Mouse (Mus musculus) hindbrain, embryonic 13.5 days (tissue): ENCODE results near the gene Rgl2. TPM values are rescaled to one million over a fixed set of nuclear protein-coding genes. Genes with fewer than 3 reads are reported as not detected.
"Not testable (repeated sequence)": the region's sequence is repeated elsewhere in the genome, so short reads cannot be mapped to it uniquely, and the experiment has no call there.

Source experiments
- ATAC-seq: fragments of 200-750 bp; cut with Nextera tagmentation; 2 replicates; pipeline ENCODE4 v1.8.0; 2017; ENCODE audit warnings: moderate TSS enrichment; ENCODE audit not compliant: low FRiP score
- H3K27ac ChIP-seq: fragments of 300-500 bp; sonication (generic); 2 replicates; pipeline ENCODE4 v1.5.1; 2015; ENCODE audit warnings: inconsistent platforms, mild to moderate bottlenecking, moderate library complexity
- H3K27me3 ChIP-seq: fragments of 300-500 bp; sonication (generic); 2 replicates; pipeline ENCODE4 v1.6.1; 2015; ENCODE audit warnings: mild to moderate bottlenecking, inconsistent platforms
- H3K36me3 ChIP-seq: fragments of 300-500 bp; sonication (generic); 2 replicates; pipeline ENCODE4 v1.6.1; 2015; ENCODE audit warnings: mild to moderate bottlenecking, inconsistent platforms
- H3K4me1 ChIP-seq: fragments of 300-500 bp; sonication (generic); replicated peaks from 2 replicates; pipeline ENCODE4 v1.6.1; 2015; ENCODE audit warnings: inconsistent platforms
- H3K4me2 ChIP-seq: fragments of 300-500 bp; sonication (generic); 2 replicates; pipeline ENCODE4 v1.6.1; 2015; ENCODE audit warnings: inconsistent platforms, mild to moderate bottlenecking, moderate library complexity
- H3K4me3 ChIP-seq: fragments of 300-500 bp; sonication (generic); 2 replicates; pipeline ENCODE4 v1.5.1; 2015; ENCODE audit warnings: mild to moderate bottlenecking, inconsistent platforms
- H3K9ac ChIP-seq: fragments of 300-500 bp; sonication (generic); 2 replicates; pipeline ENCODE4 v1.6.1; 2015; ENCODE audit warnings: mild to moderate bottlenecking, inconsistent platforms
- H3K9me3 ChIP-seq: fragments of 300-500 bp; sonication (generic); 2 replicates; pipeline ENCODE4 v1.6.1; 2016; ENCODE audit warnings: inconsistent platforms
- WGBS: fragments of 180-500 bp; shearing (Covaris S2); methylation state at CpG from one replicate; pipeline ENCODE4 v1.1.7; 2015; 5-methylcytosine and 5-hydroxymethylcytosine counted together
- microRNA-seq: library from miRNA; unstranded; fragments of <30 nt; microRNA quantifications from one replicate; pipeline ENCODE4, GENCODE M21; 2016
- polyA plus RNA-seq: library from polyadenylated mRNA; unstranded; fragments of >200 nt; fragmentation: Nextera tagmentation; extraction: Ambion mirVana; gene quantifications from 2 replicates; pipeline ENCODE4 v1.2.1, GENCODE M21; 2015

Gene Rgl2
- polyA plus RNA-seq, 1 experiment from 2014 or later: 56.7 TPM

GRCm38 (mm10) chr17:33973572-33973971, 44.2 kb downstream of the Rgl2 start:
- Histone ChIP-seq H3K9me3 (no peaks in the 10 kb centered on the region), H3K27ac (no peak overlapping the region), H3K4me2 (no peak overlapping the region), H3K36me3 (no peaks in the 10 kb centered on the region), H3K4me1 (peaks cover 14% of the 10 kb centered on the region), H3K27me3 (peaks cover 76% of the 10 kb centered on the region), H3K9ac (no peak overlapping the region), H3K4me3 (no peak overlapping the region)
- no peak for ATAC-seq
- 67% methylated on average over 3 of the region's 3 CpGs for WGBS

DNA sequence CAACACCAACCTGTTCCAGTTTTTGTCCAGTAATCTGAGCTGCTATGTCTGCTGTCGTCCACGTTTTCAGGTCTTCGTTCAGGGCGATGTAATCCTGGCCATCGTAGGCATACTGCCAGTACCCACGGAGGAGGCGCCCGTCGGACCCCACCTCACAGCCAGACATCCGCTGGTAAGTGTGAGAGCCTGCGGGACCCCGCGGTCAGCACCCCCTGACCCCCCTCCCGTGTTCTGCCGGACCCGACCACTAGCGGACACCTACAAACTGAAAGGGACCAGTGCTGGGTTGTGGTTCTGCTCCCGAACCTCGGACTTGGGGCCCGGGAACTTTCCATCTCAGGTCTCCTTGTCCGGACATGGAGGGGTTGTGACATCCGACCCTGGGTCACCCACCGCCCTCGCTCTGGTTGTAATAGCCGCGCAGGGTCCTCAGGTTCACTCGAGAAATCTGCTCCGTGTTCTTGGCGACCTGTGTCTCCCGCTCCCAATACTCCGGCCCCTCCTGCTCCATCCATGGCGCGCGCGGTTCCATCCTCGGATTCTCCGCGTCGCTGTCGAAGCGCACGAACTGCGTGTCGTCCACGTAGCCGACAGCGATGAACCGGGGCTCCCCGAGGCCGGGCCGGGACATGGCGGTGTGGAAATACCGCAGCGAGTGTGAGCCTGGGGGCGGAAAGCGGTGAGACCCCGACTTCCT, 48.7 kb downstream of the Rgl2 start:
- H3K4me1 ChIP-seq: peaks cover 28% of the 10 kb centered on the region
- no peak for ATAC-seq

GRCm38 (mm10) chr17:33978631-33979031, 49.3 kb downstream of the Rgl2 start:
- under 1% methylated on average over 17 of the region's 17 CpGs for WGBS
- Histone ChIP-seq H3K27me3 (peaks cover 68% of the 10 kb centered on the region), H3K9ac (peak overlapping the region; percentile 67)

More for the DNA sequence above, 48.7 kb downstream of the Rgl2 start:
- Histone ChIP-seq H3K4me3 (peak overlapping the region; percentile 38), H3K36me3 (no peaks in the 10 kb centered on the region), H3K27ac (no peak overlapping the region), H3K9me3 (no peaks in the 10 kb centered on the region), H3K4me2 (peak overlapping the region; percentile 61), H3K27me3 (peaks cover 74% of the 10 kb centered on the region), H3K9ac (peak overlapping the region; percentile 67)
- WGBS: 3% methylated on average over 57 of the region's 57 CpGs

GRCm38 (mm10) chr17:33979512-33980050, 50.2 kb downstream of the Rgl2 start:
- Histone ChIP-seq H3K27ac (no peak overlapping the region), H3K36me3 (no peaks in the 10 kb centered on the region), H3K4me1 (peaks cover 28% of the 10 kb centered on the region), H3K27me3 (peaks cover 60% of the 10 kb centered on the region), H3K4me2 (no peak overlapping the region), H3K9ac (no peak overlapping the region), H3K9me3 (no peaks in the 10 kb centered on the region), H3K4me3 (no peak overlapping the region)
- 80% methylated on average over 6 of the region's 6 CpGs for WGBS
- ATAC-seq: no peak

More at GRCm38 (mm10) chr17:33978631-33979031, 49.3 kb downstream of the Rgl2 start:
- Histone ChIP-seq H3K27ac (no peak overlapping the region), H3K4me2 (peak overlapping the region; percentile 61), H3K4me3 (peak overlapping the region; percentile 38), H3K4me1 (peaks cover 28% of the 10 kb centered on the region), H3K36me3 (no peaks in the 10 kb centered on the region), H3K9me3 (no peaks in the 10 kb centered on the region)
- no peak for ATAC-seq

DNA sequence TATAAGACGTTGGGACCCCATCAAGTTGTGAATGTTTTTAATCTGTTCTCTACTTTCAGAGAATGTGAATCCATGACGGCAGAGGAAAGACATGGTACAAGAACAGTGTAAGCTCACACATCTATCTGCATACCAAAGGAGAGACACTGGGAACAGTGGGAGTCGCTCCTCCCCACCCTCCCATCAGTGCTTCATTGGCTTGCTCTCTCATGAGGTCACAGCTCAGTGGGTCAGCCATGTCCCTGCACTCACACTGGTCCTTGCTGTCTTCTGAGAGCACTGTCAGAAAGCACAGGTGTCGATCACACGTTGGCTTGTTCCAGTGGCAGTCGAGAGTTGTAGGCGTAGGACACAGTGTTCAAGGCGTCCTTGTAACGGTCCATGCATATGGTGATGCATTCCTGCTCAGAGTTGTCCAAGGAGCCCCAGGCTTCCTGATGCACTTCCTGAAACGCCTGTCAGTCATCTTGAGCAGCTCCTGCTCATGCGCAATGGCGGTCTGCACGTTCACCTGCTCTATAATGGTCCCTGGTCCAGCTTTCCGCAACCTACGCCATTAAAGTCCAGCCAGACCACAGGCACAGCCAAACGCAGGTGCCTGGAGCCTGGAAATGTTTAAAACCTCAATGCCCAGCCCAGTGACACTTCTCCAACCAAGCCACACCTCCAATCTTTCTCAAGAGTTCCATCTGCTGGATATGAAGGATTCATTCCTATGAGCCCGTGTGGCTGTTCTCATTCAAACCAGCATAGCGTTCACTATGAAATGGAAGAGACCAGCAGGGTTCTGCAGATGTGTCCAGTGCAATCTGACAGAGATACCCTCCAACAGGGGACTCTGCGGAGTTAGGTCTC, 51.1 kb downstream of the Rgl2 start:
- H3K4me1 ChIP-seq: peaks cover 28% of the 10 kb centered on the region
- H3K9ac ChIP-seq: 0 out of 2 replicates have a peak overlapping the region, but pooled peaks have one; percentile 43
- no peaks in the 10 kb centered on the region for H3K9me3 ChIP-seq
- H3K27me3 ChIP-seq: peaks cover 52% of the 10 kb centered on the region
- H3K4me2 ChIP-seq: peak overlapping the region; percentile 58; the same call in 1 of the 2 replicates
- no peak overlapping the region for H3K4me3 ChIP-seq
- peak overlapping the region; percentile 69 for H3K27ac ChIP-seq
- peak; percentile 8; the same call in 1 of the 2 replicates for ATAC-seq
- no peaks in the 10 kb centered on the region for H3K36me3 ChIP-seq
- 77% methylated on average over 19 of the region's 19 CpGs for WGBS

DNA sequence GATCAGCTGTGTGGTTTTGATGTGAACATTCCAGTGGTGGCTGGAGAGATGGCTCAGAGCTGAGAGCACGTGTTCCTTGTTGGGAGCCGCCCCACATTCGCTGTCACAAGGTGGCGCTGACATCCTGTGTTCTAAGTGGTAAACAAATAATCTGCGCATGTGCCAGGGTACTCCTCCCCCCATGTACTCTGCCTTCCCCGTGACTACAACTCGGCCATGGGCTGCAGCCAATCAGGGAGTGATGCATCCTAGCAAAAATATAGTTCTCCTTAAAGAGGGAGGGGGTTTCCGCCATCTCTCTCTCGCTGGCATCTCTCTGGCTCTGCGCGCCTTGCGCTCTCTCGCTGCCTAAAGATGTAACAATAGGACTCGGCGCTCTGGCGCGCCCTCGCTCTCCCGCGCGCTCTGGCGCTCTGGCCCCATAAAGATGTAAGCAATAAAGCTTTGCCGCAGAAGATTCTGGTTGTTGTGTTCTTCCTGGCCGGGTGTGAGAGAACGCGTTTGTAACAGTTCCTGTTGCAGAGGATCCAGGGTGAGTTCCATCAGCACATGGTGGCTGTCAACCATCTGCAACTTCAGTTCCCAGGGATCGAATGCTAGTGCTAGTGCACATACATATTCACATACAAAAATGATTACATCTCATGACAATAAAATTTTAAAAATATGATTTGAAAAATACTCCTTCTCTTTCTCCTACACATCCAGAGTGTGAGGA, 52.0 kb downstream of the Rgl2 start:
- not testable (repeated sequence) for H3K9me3 ChIP-seq, H3K36me3 ChIP-seq
- H3K4me3 ChIP-seq: peak overlapping the region; percentile 52
- peak overlapping the region; percentile 93 for H3K27ac ChIP-seq
- peaks cover 43% of the 10 kb centered on the region for H3K27me3 ChIP-seq
- peak overlapping the region; percentile 71 for H3K9ac ChIP-seq
- peaks cover 28% of the 10 kb centered on the region for H3K4me1 ChIP-seq
- H3K4me2 ChIP-seq: peak overlapping the region; percentile 58
- 1% methylated on average over 27 of the region's 27 CpGs for WGBS
- ATAC-seq: peak; percentile 96

DNA sequence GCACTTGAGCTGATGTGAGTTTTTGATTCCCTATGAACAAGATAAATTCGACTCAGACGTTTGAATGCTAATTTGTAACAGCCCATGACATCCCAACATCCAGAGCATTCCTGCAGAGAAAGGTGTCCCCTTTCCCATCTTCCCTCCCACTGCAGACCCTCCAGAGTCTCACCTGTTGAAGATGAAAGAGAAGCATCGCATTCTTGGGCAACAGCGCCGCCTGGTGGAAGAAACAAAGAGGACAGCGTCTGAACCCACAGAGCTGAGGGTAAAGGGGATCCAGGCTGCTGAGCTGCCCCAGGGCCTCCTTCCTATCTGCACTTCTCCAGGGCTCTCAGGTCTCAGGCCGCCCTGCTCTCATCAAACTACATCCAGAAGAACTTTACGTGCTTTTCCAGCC, 52.8 kb downstream of the Rgl2 start:
- 0 out of 2 replicates have a peak overlapping the region, but pooled peaks have one; percentile 71 for H3K9ac ChIP-seq
- H3K9me3 ChIP-seq, ATAC-seq, H3K36me3 ChIP-seq: not testable (repeated sequence)
- peak overlapping the region; percentile 93 for H3K27ac ChIP-seq
- 7% methylated on average over 8 of the region's 8 CpGs for WGBS
- H3K4me1 ChIP-seq: peaks cover 28% of the 10 kb centered on the region
- H3K4me2 ChIP-seq: peak overlapping the region; percentile 58
- H3K27me3 ChIP-seq: peaks cover 35% of the 10 kb centered on the region
- peak overlapping the region; percentile 52 for H3K4me3 ChIP-seq

Small RNA genes lying within 50 kb of the gene (microRNA-seq; reads per million reads assigned to microRNA genes)
- gene Gm27740: not detected

Other genes with a start within 250 kb of the Rgl2 start
- 241 and 245 TPM in 2 replicates for gene Hnrnpm, start 242.7 kb upstream of the Rgl2 start, polyA plus RNA-seq
- 68.4 and 69.1 TPM in 2 replicates for gene March2, start 210.9 kb upstream of the Rgl2 start, polyA plus RNA-seq
- gene Rab11b, start 169.0 kb upstream of the Rgl2 start, polyA plus RNA-seq: 494 and 549 TPM in 2 replicates
- 23.5 and 24.7 TPM in 2 replicates for gene Angptl4, start 147.7 kb upstream of the Rgl2 start, polyA plus RNA-seq
- gene Kank3, start 119.0 kb upstream of the Rgl2 start, polyA plus RNA-seq: 37.4 and 40.5 TPM in 2 replicates
- 683 and 734 TPM in 2 replicates for gene Rps28, start 105.0 kb upstream of the Rgl2 start, polyA plus RNA-seq
- 497 and 540 TPM in 2 replicates for gene Ndufa7, start 105.0 kb upstream of the Rgl2 start, polyA plus RNA-seq
- gene Cd320, start 86.5 kb upstream of the Rgl2 start, polyA plus RNA-seq: 59.0 and 60.3 TPM in 2 replicates
- not detected in 2 replicates for gene Gm7029, start 55.7 kb upstream of the Rgl2 start, polyA plus RNA-seq
- 1.8 and 2.1 TPM in 2 replicates for gene Kifc1, start 38.9 kb upstream of the Rgl2 start, polyA plus RNA-seq
- 0.41 and 0.49 TPM in 2 replicates for gene Platr17, start 24.4 kb upstream of the Rgl2 start, polyA plus RNA-seq
- gene Daxx, start 20.1 kb upstream of the Rgl2 start, polyA plus RNA-seq: 48.1 and 54.6 TPM in 2 replicates
- gene Tapbp, start 13.6 kb upstream of the Rgl2 start, polyA plus RNA-seq: 26.8 and 29.2 TPM in 2 replicates
- gene Zbtb22, start 13.6 kb upstream of the Rgl2 start, polyA plus RNA-seq: 16.8 and 18.7 TPM in 2 replicates
- 186 and 199 TPM in 2 replicates for gene Pfdn6, start 10.8 kb downstream of the Rgl2 start, polyA plus RNA-seq
- gene Wdr46, start 11.1 kb downstream of the Rgl2 start, polyA plus RNA-seq: 24.3 and 25.2 TPM in 2 replicates
- 12.2 TPM in 2 replicates for gene B3galt4, start 21.9 kb downstream of the Rgl2 start, polyA plus RNA-seq
- gene Vps52, start 26.3 kb downstream of the Rgl2 start, polyA plus RNA-seq: 69.6 and 69.9 TPM in 2 replicates
- gene Rps18, start 26.5 kb downstream of the Rgl2 start, polyA plus RNA-seq: 928 and 950 TPM in 2 replicates
- 12.2 and 13.0 TPM in 2 replicates for gene H2-K1, start 70.8 kb downstream of the Rgl2 start, polyA plus RNA-seq
- 19.2 and 21.5 TPM in 2 replicates for gene Ring1, start 95.1 kb downstream of the Rgl2 start, polyA plus RNA-seq
- gene H2-Ke6, start 98.5 kb downstream of the Rgl2 start, polyA plus RNA-seq: 62.9 and 65.0 TPM in 2 replicates
- gene Slc39a7, start 102.1 kb downstream of the Rgl2 start, polyA plus RNA-seq: 164 and 172 TPM in 2 replicates
- gene Rxrb, start 102.3 kb downstream of the Rgl2 start, polyA plus RNA-seq: 56.8 and 59.2 TPM in 2 replicates
- gene Col11a2, start 109.9 kb downstream of the Rgl2 start, polyA plus RNA-seq: 3.2 and 3.8 TPM in 2 replicates
- gene H2-Oa, start 162.8 kb downstream of the Rgl2 start, polyA plus RNA-seq: 0.18 TPM in 1 of 2 replicates, not detected in the other
- 14.4 and 16.9 TPM in 2 replicates for gene H2-DMa, start 190.0 kb downstream of the Rgl2 start, polyA plus RNA-seq
- gene Brd2, start 193.1 kb downstream of the Rgl2 start, polyA plus RNA-seq: 127 and 129 TPM in 2 replicates
- gene H2-DMb2, start 213.8 kb downstream of the Rgl2 start, polyA plus RNA-seq: 0.27 TPM in 2 replicates
- 0.60 and 0.84 TPM in 2 replicates for gene H2-DMb1, start 223.5 kb downstream of the Rgl2 start, polyA plus RNA-seq